Mouse (Mus musculus): Measurements from ENCODE around the gene Syngr2.
A peak's percentile ranks its signal among the peaks of the same experiment; 100 is the strongest.

- TF ChIP-seq GATA1 (IDR thresholded peaks at IDR 0.05; ENCODE audit: low read depth, low read length) (no peak), CTCF (IDR thresholded peaks at IDR 0.05 in 2 of 3, conservative IDR thresholded peaks at IDR 0.05 in 1 of 3; ENCODE audit: control insufficient read depth in 1 of 3, insufficient read depth in 1 of 3, low read depth in 2 of 3, low read length in 3 of 3, poor library complexity in 1 of 3, severe bottlenecking in 1 of 3) (peak; percentile 80 to 95 (median 87)), CHD1 (IDR thresholded peaks at IDR 0.05; ENCODE audit: low read depth, low read length) (peak; percentile 74; the same call in 1 of the 2 replicates), CHD2 (IDR thresholded peaks at IDR 0.05; ENCODE audit: low read length) (no peak), USF2 (IDR thresholded peaks at IDR 0.05; ENCODE audit: borderline replicate concordance in 1 of 2, insufficient read depth in 1 of 2, low read depth in 1 of 2, low read length in 2 of 2) (no peak), POLR2A (IDR thresholded peaks at IDR 0.05; ENCODE audit: control insufficient read depth in 1 of 2, insufficient read depth in 1 of 2, low read depth in 1 of 2, low read length in 2 of 2, poor library complexity in 1 of 2) (no peak; a peak in 1 of 4 replicates), E2F4 (IDR thresholded peaks at IDR 0.05; ENCODE audit: borderline replicate concordance, low read depth, low read length) (peak; percentile 71; the same call in 1 of the 2 replicates), EP300 (IDR thresholded peaks at IDR 0.05; ENCODE audit: low read depth in 1 of 2, low read length in 2 of 2) (no peak; a peak in 1 of 4 replicates), HCFC1 (IDR thresholded peaks at IDR 0.05; ENCODE audit: low read depth, low read length) (peak; percentile 39; the same call in 1 of the 2 replicates), TAL1 (IDR thresholded peaks at IDR 0.05; ENCODE audit: low read length) (no peak)
Observed at GRCm38 (mm10) chr11:117824060-117824969, 14.8 kb downstream of the Syngr2 start.

All from MEL (cell line).